Mouse (Mus musculus): Measurements from ENCODE around the gene Rgs14. TPM values are rescaled to one million over a fixed set of nuclear protein-coding genes. Genes with fewer than 3 reads are reported as not detected.

The Rgs14 gene
- total and polyA plus RNA-seq, 3 experiments = 0.23 to 1.9 (median 0.73) TPM

DNA sequence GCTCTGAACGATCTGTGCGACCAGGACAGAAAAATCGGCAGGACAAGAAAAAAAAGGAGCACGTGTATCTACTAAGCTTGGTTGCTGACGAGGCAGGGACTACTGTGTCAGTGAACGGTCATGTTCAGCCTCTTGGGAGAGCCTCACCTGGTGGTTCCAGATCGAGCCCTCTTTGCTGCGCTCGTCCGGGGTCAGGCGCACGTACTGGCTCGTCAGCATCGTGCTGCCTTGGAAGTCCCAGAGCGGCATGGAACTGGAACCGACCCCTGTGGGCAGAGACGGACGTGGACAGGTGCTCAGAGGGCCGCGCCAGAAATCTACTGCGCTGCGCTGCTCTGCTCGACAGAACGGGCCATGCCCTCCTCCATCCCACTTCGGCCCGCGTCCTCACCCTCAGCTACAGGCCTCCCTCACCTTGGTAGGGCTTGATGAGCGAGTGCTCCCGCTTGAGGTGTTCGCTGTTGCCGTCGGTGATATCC, 7.5 kb upstream of the Rgs14 start:
- Histone ChIP-seq H3K36me3 (ENCODE audit: control insufficient read depth, insufficient read depth, low read length) (peaks cover 8% of the 10 kb centered on the region), H3K4me1 (ENCODE audit: control insufficient read depth, insufficient read depth, low read length) (peaks cover 7% of the 10 kb centered on the region; the same call in 1 of the 2 replicates), H3K9ac (ENCODE audit: low read depth, low read length) (peak overlapping the region; percentile 93), H3K27me3 (ENCODE audit: control insufficient read depth, insufficient read depth, low read length) (no peaks in the 10 kb centered on the region), H3K79me2 (replicated peaks; ENCODE audit: control insufficient read depth, insufficient read depth, low read length) (peaks cover 7% of the 10 kb centered on the region), H3K4me3 (peak overlapping the region; percentile 97), H3K27ac (peak overlapping the region; percentile 91)
- WGBS = under 1% methylated on average over 32 of the region's 32 CpGs
- TF ChIP-seq POLR2A (IDR thresholded peaks at IDR 0.05; ENCODE audit: insufficient read depth, low read depth, low read length) (no peak), EP300 (IDR thresholded peaks at IDR 0.05; ENCODE audit: insufficient read depth, low read depth, low read length) (no peak), CTCF (IDR thresholded peaks at IDR 0.05) (no peak)
- intact Hi-C loops (cut with DNase I) = loop anchor here (2.0 kb wide), 2 partner anchors 33 to 231 kb away; partner anchors contain the start of gene Mxd3
- no peak for DNase-seq

DNA sequence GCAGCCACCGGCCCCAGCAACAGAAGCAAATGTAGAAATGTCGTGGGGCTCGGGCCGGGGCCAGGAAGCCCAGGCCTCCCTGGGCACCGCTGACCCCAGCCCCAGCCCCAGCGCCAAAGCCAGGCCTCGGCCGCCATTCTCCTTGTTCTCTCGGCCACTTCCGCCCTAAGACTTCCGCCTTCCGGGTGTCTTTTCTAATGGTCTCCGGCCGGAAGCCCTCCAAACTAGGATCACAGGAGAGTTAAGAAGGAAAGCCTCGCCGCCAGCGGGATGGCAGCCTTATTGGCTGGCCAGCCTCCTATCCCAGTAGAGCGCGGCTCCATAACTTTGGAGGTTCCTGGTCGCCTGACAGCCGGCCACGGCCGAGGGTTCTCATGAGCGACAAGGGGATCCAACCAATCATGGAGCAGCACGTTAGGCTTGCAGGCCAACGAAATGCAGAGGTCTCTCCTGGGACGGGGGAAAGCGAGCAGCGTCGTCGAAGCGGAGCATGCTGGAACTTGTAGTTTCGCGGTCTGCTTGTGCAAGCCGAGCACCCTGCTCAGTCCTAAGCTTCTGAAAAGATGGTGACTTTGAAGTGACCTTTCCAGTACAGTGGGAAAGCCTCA, 7.0 kb upstream of the Rgs14 start, which contains the start of gene Lman2:
TSS of gene Lman2 (minus strand) at position 331 of the 608 bp plus-strand sequence.
- intact Hi-C loops (cut with DNase I) = loop anchor here (2.0 kb wide), 2 partner anchors 34 to 230 kb away; partner anchors contain the start of gene Mxd3
- under 1% methylated on average over 35 of the region's 35 CpGs for WGBS

DNA sequence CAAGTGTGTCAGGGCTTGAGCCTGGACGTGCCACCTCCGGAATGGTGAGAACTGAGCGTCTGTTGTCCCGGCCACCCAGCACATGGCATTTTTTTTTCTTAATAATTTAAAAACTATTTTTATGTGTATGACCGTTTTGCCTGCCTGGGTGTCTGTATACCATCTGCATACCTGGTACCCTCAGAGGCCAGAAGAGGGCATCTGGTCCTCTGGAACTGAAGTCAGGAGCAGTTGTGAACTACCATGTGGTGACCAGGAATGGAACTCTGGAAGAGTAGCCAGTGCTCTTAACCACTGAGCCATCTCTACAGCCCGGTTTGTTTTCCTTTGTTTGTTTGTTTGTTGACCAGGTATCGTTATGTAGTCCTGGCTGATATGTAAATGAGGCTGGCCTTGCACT, 1.1 kb upstream of the Rgs14 start:
- H3K4me3 ChIP-seq = no peak overlapping the region
- WGBS = 72% methylated on average over 7 of the region's 7 CpGs
- H3K79me2 ChIP-seq (replicated peaks; ENCODE audit: control insufficient read depth, insufficient read depth, low read length) = no peaks in the 10 kb centered on the region
- H3K9ac ChIP-seq (ENCODE audit: low read depth, low read length) = no peak overlapping the region
- no peak overlapping the region for H3K27ac ChIP-seq
- H3K4me1 ChIP-seq (ENCODE audit: control insufficient read depth, insufficient read depth, low read length) = no peaks in the 10 kb centered on the region; the same call in 1 of the 2 replicates
- no peaks in the 10 kb centered on the region for H3K36me3 ChIP-seq (ENCODE audit: control insufficient read depth, insufficient read depth, low read length)
- DNase-seq = no peak
- intact Hi-C loops (cut with DNase I) = no loop called here
- no peaks in the 10 kb centered on the region for H3K27me3 ChIP-seq (ENCODE audit: control insufficient read depth, insufficient read depth, low read length)
- TF ChIP-seq CTCF (IDR thresholded peaks at IDR 0.05) (no peak), EP300 (IDR thresholded peaks at IDR 0.05; ENCODE audit: insufficient read depth, low read depth, low read length) (no peak), POLR2A (IDR thresholded peaks at IDR 0.05; ENCODE audit: insufficient read depth, low read depth, low read length) (no peak)

More for the DNA sequence above, 7.0 kb upstream of the Rgs14 start, which contains the start of gene Lman2:
- Histone ChIP-seq H3K79me2 (replicated peaks; ENCODE audit: control insufficient read depth, insufficient read depth, low read length) (peaks cover 7% of the 10 kb centered on the region), H3K27ac (peak within 1 kb of the TSS; percentile 91), H3K4me3 (peak within 1 kb of the TSS; percentile 97), H3K27me3 (ENCODE audit: control insufficient read depth, insufficient read depth, low read length) (no peaks in the 10 kb centered on the region), H3K4me1 (ENCODE audit: control insufficient read depth, insufficient read depth, low read length) (peaks cover 7% of the 10 kb centered on the region; the same call in 1 of the 2 replicates), H3K36me3 (ENCODE audit: control insufficient read depth, insufficient read depth, low read length) (peaks cover 8% of the 10 kb centered on the region), H3K9ac (ENCODE audit: low read depth, low read length) (peak within 1 kb of the TSS; percentile 93)
- DNase-seq = peak; percentile 93 to 98
- TF ChIP-seq POLR2A (IDR thresholded peaks at IDR 0.05; ENCODE audit: insufficient read depth, low read depth, low read length) (peak; percentile 80), EP300 (IDR thresholded peaks at IDR 0.05; ENCODE audit: insufficient read depth, low read depth, low read length) (0 out of 2 replicates have a peak, but pooled peaks have one; percentile 42), CTCF (IDR thresholded peaks at IDR 0.05) (no peak)

DNA sequence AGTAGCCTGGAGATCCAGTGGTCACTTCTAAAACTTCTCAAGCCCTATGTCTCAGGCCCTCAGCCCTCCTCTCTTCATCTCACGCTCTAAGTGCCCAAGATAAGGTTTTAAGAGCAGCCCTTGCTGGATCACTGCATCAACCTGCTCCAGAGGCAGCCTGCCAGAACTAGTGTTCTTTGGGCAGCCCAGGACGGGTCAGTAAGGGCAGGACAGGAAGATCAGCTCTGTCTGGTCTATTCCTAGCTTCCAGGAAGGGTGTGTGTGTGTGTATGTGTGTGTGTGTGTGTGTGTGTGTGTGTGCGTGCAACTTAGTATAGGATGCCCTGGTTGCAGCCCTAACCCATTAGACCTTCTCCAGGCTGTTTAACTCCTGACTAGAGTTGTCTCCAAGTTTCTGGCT, 702 bp downstream of the Rgs14 start:
- intact Hi-C loops (cut with DNase I) = no loop called here
- no peak for TF ChIP-seq CTCF (IDR thresholded peaks at IDR 0.05)
- no peak for TF ChIP-seq EP300 (IDR thresholded peaks at IDR 0.05; ENCODE audit: insufficient read depth, low read depth, low read length)
- no peak for TF ChIP-seq POLR2A (IDR thresholded peaks at IDR 0.05; ENCODE audit: insufficient read depth, low read depth, low read length)
- no peaks in the 10 kb centered on the region; the same call in 1 of the 2 replicates for H3K4me1 ChIP-seq (ENCODE audit: control insufficient read depth, insufficient read depth, low read length)
- H3K79me2 ChIP-seq (replicated peaks; ENCODE audit: control insufficient read depth, insufficient read depth, low read length) = no peaks in the 10 kb centered on the region
- 19% methylated on average over 3 of the region's 3 CpGs for WGBS
- H3K27me3 ChIP-seq (ENCODE audit: control insufficient read depth, insufficient read depth, low read length) = no peaks in the 10 kb centered on the region
- H3K27ac ChIP-seq = no peak overlapping the region
- H3K36me3 ChIP-seq (ENCODE audit: control insufficient read depth, insufficient read depth, low read length) = no peaks in the 10 kb centered on the region
- no peak overlapping the region for H3K4me3 ChIP-seq
- H3K9ac ChIP-seq (ENCODE audit: low read depth, low read length) = no peak overlapping the region
- DNase-seq = peak; percentile 30 to 33

DNA sequence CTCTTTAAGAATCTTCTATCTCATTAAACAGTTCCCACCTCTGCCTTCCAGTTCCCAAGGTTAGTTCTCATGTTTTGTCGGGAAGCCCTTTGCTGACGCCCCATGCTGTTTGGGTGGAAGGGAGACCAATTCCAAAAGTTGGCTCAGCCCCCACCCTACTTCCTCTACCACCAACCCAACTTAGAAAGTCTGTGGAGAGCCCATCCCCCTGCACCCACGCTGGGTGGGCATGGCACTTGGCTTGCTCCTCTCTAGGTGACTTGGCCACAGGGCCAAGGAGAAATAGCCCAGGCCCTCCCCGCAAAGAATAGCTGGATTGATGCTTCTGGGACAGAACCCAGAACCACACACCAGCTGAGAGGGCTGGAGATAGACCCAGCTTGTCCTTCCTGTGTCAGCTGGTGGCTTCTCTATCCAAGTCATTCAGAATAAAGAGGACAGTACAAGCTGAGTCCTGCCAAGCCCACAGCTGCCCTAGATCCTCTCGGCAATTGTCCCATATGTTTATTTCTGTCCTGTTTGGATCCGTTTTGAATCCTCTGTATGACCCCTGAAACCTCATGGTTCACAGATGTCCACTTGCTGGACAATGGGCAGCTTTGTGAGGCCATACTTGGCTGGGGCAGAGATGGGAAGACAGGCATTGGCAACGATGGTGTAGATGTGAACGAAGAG, 1.6 kb downstream of the Rgs14 start:
- intact Hi-C loops (cut with DNase I) = no loop called here
- H3K36me3 ChIP-seq (ENCODE audit: control insufficient read depth, insufficient read depth, low read length) = no peaks in the 10 kb centered on the region
- no peak overlapping the region for H3K9ac ChIP-seq (ENCODE audit: low read depth, low read length)
- peak in 1 of 2 experiments; percentile 19 for DNase-seq
- WGBS = 55% methylated on average over 8 of the region's 8 CpGs
- TF ChIP-seq CTCF (IDR thresholded peaks at IDR 0.05) = no peak
- no peak for TF ChIP-seq POLR2A (IDR thresholded peaks at IDR 0.05; ENCODE audit: insufficient read depth, low read depth, low read length)
- TF ChIP-seq EP300 (IDR thresholded peaks at IDR 0.05; ENCODE audit: insufficient read depth, low read depth, low read length) = no peak
- H3K4me1 ChIP-seq (ENCODE audit: control insufficient read depth, insufficient read depth, low read length) = no peaks in the 10 kb centered on the region; the same call in 1 of the 2 replicates
- no peak overlapping the region for H3K4me3 ChIP-seq
- H3K27ac ChIP-seq = no peak overlapping the region
- H3K79me2 ChIP-seq (replicated peaks; ENCODE audit: control insufficient read depth, insufficient read depth, low read length) = no peaks in the 10 kb centered on the region
- H3K27me3 ChIP-seq (ENCODE audit: control insufficient read depth, insufficient read depth, low read length) = no peaks in the 10 kb centered on the region

Measured in heart, adult 2 months (tissue).